Mouse (Mus musculus) kidney, postnatal 36 days (tissue): ENCODE measurements around the gene Cd63.
A peak's percentile ranks its signal among the peaks of the same experiment; 100 is the strongest.

Experiments
- DNase-seq, 2 experiments: peaks; one replicate each; pipeline ENCODE4 v3.0.0; 2021 to 2022; ENCODE audit warnings: mixed read lengths in 2 of 2

The Cd63 gene

GRCm38 (mm10) chr10:128931441-128931840 is 30.7 kb downstream of the Cd63 start:
- no peak for DNase-seq

- DNase-seq: peak; percentile 62 to 76
Observed at GRCm38 (mm10) chr10:128933574-128933973, 32.8 kb downstream of the Cd63 start, which contains the start of gene Itga7. Gene Itga7 (plus strand): TSS chr10:128933818.

GRCm38 (mm10) chr10:128933976-128934721 is 33.4 kb downstream of the Cd63 start:
- no peak for DNase-seq

GRCm38 (mm10) chr10:128934997-128935787 is 34.4 kb downstream of the Cd63 start:
- no peak for DNase-seq

- DNase-seq: no peak
Observed at GRCm38 (mm10) chr10:128935826-128936440, 35.1 kb downstream of the Cd63 start.

GRCm38 (mm10) chr10:128937756-128938390 is 37.1 kb downstream of the Cd63 start:
- no peak for DNase-seq

- peak; percentile 94 for DNase-seq
Observed at GRCm38 (mm10) chr10:128938457-128938856, 37.7 kb downstream of the Cd63 start.

GRCm38 (mm10) chr10:128938974-128939373 is 38.2 kb downstream of the Cd63 start:
- peak; percentile 62 to 66 for DNase-seq

- no peak for DNase-seq
Observed at GRCm38 (mm10) chr10:128940475-128941061, 39.8 kb downstream of the Cd63 start.

GRCm38 (mm10) chr10:128945675-128946074 is 44.9 kb downstream of the Cd63 start:
- peak; percentile 66 to 82 for DNase-seq

GRCm38 (mm10) chr10:128947496-128947895 is 46.7 kb downstream of the Cd63 start:
- no peak for DNase-seq

GRCm38 (mm10) chr10:128950208-128950887 is 49.6 kb downstream of the Cd63 start:
- DNase-seq: no peak

- DNase-seq: peak; percentile 51
Observed at GRCm38 (mm10) chr10:128958340-128958739, 57.6 kb downstream of the Cd63 start.

- DNase-seq: no peak
Observed at GRCm38 (mm10) chr10:128960142-128960541, 59.4 kb downstream of the Cd63 start.

GRCm38 (mm10) chr10:128960590-128961584 is 60.1 kb downstream of the Cd63 start, which contains the start of gene Mettl7b:
Gene Mettl7b (minus strand): TSS chr10:128960988.
- peak; percentile 75 to 82 for DNase-seq
